Mouse (Mus musculus) megakaryocyte-erythroid progenitor cell, adult 5-6 weeks (primary cell): Measurements from ENCODE around the gene Zfp872. TPM values are rescaled to one million over a fixed set of nuclear protein-coding genes. Genes with fewer than 3 reads are reported as not detected.
"Not testable (repeated sequence)": the region's sequence is repeated elsewhere in the genome, so short reads cannot be mapped to it uniquely, and the experiment has no call there.

Source experiments
- ATAC-seq: replicated peaks from 2 replicates; pipeline ENCODE4 v1.8.0; 2016; ENCODE audit warnings: mild to moderate bottlenecking, inconsistent platforms; ENCODE audit not compliant: severe bottlenecking, poor library complexity, low FRiP score, low TSS enrichment
- total RNA-seq, 2 experiments: library from RNA; stranded (forward) in 1 of 2; stranded (reverse) in 1 of 2; fragments of 200-1000, 215-1000 nt in 1 of 2; fragments of >200 nt in 1 of 2; fragmentation: Nextera tagmentation in 1 of 2; gene quantifications; 2 replicates each; pipeline ENCODE4 v1.2.3; 2014 to 2017

Gene Zfp872
- not detected in 2 replicates for total RNA-seq (2014; fragmentation: Nextera tagmentation)
- not detected in 2 replicates for total RNA-seq (2017)

DNA sequence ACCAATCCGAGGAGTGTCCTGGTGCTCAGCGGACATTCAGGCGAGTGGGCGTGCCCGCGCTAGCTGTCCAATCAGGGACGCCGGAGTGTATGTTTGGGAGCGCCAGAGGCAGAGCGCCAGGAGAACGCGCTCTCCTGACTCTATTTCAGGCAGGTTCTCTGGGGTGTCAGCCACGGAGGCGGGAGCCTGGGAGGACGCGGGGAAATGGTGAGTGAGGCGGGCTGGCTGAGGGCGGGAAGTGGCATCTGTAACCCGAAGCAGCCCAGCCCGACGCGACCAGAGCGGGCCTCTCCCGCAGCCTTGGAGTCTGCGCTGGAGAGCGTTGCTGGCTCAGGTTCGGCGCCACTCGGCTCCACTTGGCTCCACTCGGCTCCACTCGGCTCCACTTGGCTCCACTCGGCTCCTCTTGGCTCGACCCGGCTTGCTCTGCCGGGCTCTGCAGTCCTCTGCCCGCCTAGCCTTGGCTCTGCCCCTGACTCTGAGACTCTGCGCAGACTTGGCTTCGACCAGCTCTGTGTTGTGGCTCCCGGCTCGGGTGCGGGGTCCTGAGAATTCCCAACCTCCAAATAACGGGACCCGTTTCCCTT, at the start of gene Zfp872:
Zfp872 (plus strand) TSS at position 66 of the 587 bp plus-strand sequence.
- ATAC-seq = no peak

DNA sequence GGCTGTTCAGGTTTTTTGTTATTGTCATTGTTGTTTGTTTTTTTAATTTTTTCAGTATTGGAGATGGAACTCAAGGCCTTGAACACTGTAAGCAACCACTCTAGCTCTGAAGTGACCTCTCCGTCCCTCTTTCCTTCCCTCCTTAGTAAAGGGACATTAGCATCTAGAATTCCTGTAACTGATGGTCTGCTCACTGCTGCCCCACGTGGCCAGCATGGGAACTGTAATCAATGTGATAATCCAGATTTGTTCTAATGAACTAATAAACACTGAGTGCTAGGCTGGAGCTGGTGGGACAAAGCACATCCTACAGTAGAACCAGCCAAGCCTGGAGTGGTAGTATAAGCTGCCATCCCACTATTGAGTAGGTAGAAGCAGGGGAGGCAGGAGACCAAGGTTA, 49.4 kb upstream of the Zfp872 start:
- no peak for ATAC-seq

DNA sequence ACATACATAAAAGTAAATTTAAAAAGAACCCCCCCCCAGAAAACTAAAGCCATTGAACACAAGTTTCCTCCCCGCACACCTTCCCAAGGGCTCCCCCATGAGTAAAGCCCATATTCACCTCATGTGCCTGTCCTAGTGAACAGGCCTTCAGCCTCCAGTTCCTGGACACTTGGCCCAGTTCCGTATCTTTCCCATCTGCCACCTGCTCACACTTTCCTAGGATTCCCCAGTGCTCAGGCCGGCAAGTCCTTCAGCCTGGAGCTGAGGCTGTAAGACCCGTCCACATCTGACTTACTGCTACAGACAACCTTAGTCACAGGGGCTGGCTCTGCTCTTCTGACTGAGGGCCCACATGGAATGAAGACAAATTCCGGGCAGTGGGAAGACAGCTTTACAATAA, 48.1 kb upstream of the Zfp872 start:
- ATAC-seq = no peak

DNA sequence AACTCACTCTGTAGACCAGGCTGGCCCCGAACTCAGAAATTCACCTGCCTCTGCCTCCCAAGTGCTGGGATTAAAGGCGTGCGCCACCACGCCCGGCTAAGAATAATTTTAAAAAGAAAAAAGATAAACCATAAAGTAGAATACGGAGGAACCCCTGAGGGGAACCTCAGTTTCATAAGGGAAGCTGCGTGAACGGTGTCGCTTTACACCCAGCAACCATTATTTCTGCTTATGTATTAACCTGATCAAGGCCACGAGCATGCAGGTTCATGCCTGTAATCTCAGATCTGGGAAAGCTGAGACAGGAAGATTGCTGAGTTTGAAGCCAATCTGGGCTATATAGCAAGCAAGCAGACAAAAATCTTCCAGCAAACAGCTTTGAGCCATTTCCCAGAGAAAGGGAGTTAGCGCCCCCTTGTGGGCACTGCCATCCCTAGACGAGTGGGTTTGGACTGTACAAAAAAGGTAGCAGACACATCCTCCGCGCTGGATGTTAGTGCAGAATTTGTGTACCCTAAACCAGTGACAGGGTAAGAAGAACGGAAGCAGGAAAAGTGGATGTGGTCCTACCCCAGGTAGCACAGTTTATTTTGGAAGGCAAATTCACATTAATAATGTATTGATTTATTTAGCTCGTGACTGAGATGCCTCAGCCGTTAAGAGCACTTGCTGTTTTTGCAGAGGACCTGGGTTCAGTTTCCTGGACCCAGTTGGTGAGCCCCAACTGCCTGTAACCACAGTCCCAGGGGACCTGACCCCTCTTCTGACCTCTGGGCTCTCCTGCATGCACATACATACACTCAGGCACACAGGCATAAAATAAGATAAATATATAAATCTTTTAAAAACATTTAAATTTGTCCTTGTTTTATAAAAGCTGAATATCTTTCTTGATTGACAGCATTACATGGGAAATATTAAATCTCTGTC, 44.5 kb upstream of the Zfp872 start:
- ATAC-seq = peak; percentile 71

DNA sequence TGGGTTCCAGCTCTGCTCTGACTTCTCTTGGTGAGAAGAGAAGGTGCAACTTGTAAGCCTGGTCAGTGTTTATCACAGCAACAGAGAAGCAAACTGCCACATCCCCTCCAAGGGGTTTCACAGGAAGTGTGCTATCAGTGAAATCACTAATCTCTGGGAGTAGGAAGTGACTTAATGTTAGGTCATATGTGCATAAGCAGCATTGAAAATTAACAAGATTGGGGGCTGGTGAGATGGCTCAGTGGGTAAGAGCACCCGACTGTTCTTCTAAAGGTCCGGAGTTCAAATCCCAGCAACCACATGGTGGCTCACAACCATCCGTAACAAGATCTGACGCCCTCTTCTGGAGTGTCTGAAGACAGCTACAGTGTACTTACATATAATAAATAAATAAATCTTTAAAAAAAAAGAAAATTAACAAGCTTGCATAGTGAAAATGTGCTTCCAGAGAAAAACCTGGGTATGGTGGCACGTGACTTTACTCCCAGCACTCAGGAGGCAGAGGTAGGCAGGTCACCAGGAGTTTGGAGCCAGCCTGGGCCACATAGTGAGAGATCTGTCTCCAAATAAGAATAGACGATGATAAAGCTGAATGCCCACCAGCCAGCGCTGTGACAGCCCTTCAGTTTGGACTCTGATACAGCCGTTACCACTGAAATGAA, 43.5 kb upstream of the Zfp872 start:
- no peak for ATAC-seq

DNA sequence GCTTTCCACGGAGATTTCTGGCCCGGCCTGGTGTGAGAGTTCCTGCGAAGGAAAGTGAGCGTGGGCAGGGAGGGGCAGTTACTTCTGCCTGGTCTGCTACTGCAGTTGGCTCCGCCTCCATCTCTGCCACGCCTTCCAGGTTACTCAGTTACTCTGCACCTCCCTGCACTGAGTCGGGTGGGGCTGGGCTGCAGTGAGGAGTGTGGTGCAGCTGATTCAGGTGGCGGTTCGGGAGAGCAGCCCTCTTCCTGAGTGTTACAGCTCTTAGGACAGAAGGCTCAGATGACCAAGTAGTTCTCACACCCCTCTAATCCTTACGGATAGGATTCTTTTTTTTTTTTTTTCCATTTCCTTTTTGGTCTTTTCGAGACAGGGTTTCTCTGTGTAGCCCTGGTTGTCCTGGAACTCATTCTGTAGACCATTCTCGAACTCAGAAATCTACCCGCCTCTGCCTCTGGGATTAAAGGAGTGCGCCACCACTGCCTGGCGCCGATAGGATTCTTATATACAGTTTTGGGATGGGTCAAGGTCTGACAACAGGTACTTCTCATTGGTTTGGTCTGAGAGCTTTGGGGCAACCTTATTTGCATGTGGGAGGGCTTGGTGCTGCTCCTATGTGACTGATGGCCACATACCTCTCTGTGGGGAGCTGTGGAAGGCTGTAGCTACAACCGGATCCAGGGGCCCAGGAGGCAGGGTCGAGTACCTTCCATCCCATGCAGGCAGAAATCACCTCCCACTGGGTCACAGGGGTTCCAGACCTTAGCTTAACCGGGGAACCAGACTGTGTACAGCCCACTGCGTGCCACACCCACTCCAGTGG, 38.3 kb upstream of the Zfp872 start:
- no peak for ATAC-seq

DNA sequence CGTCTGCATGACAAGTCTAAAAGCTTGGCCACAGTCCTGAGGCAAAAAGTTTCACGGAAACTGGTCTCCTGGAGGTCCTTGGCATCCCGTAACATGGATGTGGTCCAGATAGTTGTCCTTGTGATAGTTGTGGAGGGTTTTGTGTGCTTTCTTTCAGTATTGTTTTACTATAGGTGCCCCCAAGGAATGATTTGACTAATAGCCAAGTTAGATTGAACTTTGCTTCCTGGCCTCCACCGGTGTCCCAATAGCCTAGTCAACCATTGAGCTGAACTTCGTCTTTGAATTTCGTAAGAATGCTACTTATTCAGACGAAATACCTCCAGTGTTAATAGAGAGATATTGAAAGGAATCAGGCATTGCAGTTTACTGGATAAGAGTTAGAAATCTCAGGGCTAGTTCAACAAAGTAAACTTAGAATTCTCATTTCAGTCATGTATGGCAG, 37.6 kb upstream of the Zfp872 start:
- not testable (repeated sequence) for ATAC-seq

DNA sequence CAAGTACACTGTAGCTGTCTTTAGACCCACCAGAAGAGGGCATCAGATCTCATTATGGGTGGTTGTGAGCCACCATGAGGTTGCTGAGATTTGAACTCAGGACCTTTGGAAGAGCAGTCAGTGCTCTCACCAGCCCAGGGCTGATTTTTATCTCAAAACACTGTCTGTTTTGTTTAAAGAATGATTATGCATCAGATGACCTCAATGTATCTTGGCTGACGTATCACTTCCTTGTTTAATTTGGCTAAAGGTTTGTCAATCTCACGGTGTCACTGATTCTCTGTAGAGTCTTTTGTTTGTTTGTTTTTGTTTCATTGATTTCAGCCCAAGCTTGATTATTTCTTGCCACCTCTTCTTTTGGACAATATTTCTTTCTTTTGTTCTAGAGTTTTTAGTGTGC, 36.9 kb upstream of the Zfp872 start:
- no peak for ATAC-seq

DNA sequence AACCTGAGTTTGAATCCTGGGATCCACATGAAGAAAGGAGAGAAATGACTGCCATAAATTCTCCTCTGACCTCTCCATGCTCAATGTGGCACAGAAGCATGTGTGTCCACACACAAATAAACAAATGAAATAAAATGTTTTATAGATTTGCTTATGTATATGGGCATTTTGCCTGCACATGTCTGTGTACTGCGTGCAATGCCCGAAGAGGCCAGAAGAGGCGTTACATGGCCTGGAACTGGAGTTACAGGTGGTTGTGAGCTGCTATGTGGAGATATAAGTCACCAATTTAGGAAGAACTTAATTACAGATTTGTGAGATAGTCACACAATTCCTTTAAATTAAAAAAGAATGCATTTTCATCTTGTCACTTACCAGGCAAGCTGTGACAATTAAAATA, 34.1 kb upstream of the Zfp872 start:
- ATAC-seq = no peak

DNA sequence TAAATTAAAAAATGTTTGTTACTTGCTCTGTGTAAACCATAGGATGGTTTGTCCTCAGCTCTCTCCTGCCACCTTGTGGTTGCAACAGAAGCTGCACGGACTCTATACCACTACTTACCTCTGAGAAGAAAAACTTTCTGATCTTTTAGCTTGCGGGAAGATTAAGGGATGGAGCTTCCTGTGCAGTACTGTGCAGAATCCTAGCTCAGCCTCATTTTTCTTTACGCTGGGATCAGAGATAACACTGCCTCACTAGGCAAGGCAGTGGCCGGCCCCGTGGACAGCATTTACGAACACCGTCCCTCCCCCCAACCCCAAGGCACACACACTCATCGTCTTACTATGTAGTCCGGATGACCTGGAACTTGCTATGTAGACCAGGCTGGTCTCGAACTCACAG, 32.3 kb upstream of the Zfp872 start:
- peak; percentile 56 for ATAC-seq

DNA sequence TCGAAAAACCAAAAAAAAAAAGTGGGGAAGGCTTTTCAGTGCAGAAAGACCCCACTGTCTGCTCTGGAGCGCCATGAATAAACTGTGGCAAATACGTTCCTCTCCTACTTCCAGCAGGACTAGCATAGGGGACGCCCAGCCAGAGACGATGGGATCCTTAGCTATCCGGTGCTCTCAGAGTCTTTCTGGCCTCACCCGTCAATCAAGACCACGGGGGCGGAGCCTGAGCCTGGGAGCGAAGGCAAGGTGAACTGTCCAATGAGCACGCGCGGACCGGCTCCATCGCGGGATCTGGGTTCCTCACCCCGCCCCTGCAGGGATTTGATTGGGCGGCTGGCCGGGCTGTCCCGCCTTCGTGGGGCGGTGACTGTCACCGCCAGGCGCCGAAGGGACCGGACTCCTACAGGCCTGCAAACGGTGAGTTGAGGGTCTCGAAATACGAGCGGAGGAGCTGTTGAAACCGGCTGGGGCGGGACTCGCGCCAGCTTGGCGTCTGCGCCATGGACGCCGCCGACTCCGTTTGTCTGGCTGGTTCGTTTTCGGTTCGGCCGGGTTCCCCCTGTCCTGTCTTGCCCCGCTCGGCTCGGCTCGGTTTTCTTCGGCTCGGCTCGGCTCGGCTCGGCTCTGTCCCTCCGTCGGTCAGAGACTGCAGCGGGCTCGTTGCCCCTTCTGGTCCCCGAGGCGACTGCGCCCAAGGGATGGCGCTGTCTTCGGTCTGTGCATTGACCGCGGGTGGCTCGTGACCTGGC, 31.2 kb upstream of the Zfp872 start, which contains the start of gene Pigyl:
Pigyl (plus strand) TSS at position 350 of the 749 bp plus-strand sequence.
- ATAC-seq = peak; percentile 99

DNA sequence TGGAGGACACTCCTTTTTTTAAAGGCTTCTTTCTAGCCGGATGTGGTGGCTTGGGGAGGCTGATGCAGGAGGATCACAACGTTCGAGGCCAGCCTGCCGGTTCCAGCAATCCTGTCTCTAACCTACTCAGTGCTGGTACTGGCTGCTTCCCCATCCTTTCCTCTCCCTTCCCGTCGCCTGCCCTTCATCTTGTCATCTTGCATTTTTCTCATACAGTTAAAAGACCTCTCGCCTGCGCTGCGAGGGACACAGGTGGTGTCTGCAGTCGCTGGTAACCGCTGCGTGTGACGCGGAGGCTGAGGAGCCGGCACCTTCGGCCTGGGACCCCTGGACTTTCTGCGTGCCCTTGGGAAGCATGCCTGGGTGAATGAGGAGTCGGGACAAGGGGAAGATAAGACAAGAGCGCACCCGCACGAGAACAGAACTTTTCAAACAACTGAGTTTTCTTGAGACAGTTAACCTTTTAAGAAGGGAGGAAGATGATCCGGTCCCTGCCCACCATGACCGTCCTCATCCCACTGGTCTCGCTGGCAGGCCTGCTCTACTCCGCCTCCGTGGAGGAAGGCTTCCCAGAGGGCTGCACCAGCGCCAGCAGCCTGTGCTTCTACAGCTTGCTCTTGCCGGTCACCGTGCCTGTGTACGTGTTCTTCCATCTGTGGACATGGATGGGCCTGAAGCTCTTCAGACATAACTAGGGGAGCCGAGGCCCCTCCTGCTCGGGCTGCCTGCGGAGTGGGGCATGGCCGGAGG, 30.2 kb upstream of the Zfp872 start:
- ATAC-seq = no peak

DNA sequence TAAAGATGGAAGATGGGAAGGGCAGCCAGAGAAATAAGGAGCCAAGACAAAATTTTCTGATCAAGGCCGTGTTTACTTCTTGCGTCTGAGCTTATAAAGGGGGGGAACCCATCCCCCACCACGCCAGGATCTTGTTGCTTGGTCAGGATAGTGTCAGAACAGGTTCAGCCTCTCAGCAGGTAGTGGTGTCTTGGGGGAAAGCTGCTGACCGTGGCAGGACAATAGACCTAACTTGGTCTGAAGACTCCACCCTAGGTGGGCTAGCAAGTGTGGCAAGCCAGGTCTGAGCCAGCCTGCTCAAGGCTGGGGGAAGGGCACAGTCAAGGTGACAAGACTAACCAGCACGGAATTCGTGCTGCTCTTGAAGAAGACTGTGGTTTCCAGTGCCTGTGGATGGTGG, 26.6 kb upstream of the Zfp872 start:
- ATAC-seq = no peak

DNA sequence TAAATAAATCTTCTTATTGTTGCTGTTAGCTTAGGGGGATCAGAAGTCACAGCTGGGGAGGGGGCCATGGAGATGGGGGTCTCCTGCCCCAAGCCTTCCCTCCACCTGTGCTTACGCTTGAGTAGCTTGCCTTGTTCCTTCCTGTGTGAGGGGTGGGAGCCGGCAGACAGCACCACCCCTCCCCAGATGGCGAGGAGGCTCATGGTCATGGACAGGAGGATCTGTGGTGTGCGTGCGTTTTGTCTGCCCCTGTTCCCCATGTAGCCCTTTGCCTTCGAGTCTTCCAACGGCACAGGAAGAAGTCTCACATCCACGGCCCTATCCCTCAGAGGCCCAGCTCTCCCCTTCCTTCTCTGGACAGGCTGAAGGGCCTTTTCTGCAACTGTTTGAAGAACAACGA, 25.6 kb upstream of the Zfp872 start:
- ATAC-seq = no peak

DNA sequence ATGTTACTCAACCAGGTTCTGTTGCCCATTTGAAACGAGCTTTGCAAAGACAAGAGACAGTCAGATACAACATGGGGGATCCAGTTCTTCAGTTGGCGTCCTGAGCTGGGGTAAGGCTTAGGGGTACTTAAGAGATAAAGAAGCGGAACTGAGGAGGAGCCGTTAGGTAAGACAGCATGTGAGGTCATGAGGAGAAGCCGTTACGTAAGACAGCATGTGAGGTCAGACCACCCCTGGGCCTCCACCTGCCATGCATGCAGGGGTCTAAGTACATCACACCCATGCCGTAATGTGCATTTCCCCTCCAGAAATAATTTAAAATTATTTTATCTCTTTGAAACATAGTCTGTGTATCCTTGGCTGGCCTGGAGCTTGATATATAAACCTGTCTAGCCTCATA, 25.0 kb upstream of the Zfp872 start:
- no peak for ATAC-seq

DNA sequence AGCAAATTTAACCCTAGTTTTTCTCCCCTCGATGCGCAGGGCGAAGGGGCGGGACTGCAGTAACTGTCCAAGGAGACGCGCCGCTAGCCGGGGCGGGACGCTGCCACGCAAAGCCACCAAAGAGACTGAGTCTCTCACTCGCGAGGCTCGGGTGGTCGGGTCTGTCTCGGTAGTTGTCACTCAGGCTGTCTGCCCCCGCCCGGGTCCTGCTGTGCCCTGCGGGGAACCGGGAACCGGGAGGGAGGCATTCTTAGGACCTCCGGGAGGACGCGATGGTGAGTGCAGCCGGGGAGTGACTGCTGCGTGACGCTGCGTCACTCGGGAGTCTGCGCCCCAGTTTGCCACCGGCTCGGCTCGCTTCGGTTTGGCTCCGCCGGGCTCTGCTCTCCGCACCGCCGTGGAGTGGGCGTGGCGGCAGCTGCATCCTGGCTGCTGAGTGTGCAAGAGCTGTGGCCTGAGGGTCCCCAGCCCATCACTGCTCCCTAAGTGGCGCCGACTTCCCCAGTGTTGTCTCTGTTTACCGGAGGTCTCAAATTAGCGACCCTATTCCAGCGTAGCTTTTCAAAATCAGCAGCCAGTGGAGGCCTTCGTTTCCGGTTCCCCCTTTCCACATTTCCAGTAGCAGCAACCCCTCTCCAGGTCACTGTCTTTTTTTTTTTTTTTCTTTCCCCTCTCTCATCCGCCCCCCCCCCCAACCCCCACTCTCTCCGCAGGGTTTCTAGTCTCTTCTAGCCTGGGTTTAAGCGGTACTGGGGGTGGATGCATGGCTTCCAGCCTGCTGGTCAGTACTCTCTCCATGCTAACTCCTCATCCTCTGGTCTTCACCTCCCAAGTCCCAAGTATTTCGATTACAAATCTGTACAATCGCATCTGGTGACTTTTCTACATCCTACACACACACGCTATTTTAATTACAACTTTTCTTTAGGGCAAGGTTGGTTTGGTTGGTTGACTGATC, 22.9 kb upstream of the Zfp872 start:
- ATAC-seq = peak; percentile 84

DNA sequence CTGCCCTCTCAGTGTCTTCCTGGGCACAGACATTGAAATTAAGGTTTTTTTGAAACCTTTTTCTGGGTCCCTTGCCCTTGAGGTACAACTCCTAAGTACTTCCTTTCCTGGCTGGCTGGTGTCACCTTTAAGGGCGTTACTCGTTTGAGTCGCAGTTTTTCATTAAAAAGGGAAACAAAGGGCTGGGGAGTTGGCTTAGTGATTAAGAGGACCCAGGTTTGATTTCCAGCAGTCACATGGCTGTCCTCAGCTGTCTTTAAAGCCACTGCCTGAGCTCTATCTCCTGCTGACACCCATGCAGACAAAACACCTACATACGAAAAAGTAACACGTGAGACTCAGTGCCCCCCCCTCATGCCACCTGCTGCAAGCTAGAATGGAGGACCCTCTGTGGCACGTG, 21.9 kb upstream of the Zfp872 start:
- no peak for ATAC-seq
